Mouse (Mus musculus) stomach, embryonic 14.5 days (tissue): ENCODE measurements around the gene Mrpl20. TPM values are rescaled to one million over a fixed set of nuclear protein-coding genes. Genes with fewer than 3 reads are reported as not detected.
A peak's percentile ranks its signal among the peaks of the same experiment; 100 is the strongest.

Experiments used
- ATAC-seq: fragments of 200-750 bp; cut with Nextera tagmentation; 2 replicates; pipeline ENCODE4 v1.8.0; 2017; ENCODE audit warnings: low read depth, moderate TSS enrichment; ENCODE audit not compliant: insufficient number of reproducible peaks, insufficient read depth, low FRiP score
- H3K27ac ChIP-seq: fragments of 300-500 bp; sonication (generic); 2 replicates; pipeline ENCODE4 v1.5.1; 2014; ENCODE audit warnings: mild to moderate bottlenecking, low read length, moderate library complexity, mixed read lengths
- H3K27me3 ChIP-seq: fragments of 300-500 bp; sonication (generic); 2 replicates; pipeline ENCODE4 v1.6.1; 2014; ENCODE audit warnings: low read length, control low read depth, mixed read lengths; ENCODE audit not compliant: control insufficient read depth, insufficient read depth
- H3K36me3 ChIP-seq: fragments of 300-500 bp; sonication (generic); 2 replicates; pipeline ENCODE4 v1.6.1; 2014; ENCODE audit warnings: mild to moderate bottlenecking, control low read depth, low read length, moderate library complexity, mixed read lengths; ENCODE audit not compliant: control insufficient read depth, insufficient read depth
- H3K4me1 ChIP-seq: fragments of 300-500 bp; sonication (generic); 2 replicates; pipeline ENCODE4 v1.6.1; 2014; ENCODE audit warnings: low read length, control low read depth, mixed read lengths; ENCODE audit not compliant: control insufficient read depth, insufficient read depth
- H3K4me2 ChIP-seq: fragments of 300-500 bp; sonication (generic); replicated peaks from 2 replicates; pipeline ENCODE4 v1.6.1; 2014; ENCODE audit warnings: low read depth, low read length, control low read depth
- H3K4me3 ChIP-seq: fragments of 300-500 bp; sonication (generic); 2 replicates; pipeline ENCODE4 v1.5.1; 2014; ENCODE audit warnings: low read depth, low read length, control low read depth
- H3K9ac ChIP-seq: fragments of 300-500 bp; sonication (generic); replicated peaks from 2 replicates; pipeline ENCODE4 v1.6.1; 2014; ENCODE audit warnings: low read depth, mild to moderate bottlenecking, control low read depth, low read length, moderate library complexity, mixed read lengths
- H3K9me3 ChIP-seq: fragments of 300-500 bp; sonication (generic); 2 replicates; pipeline ENCODE4 v1.6.1; 2016; ENCODE audit warnings: low read depth, low read length, control low read depth; ENCODE audit not compliant: control insufficient read depth
- WGBS: fragments of 180-500 bp; shearing (Covaris S2); extraction: QIAGEN DNeasy Blood & Tissue Kit; methylation state at CpG from one replicate; pipeline ENCODE4 v1.1.7; 2014; 5-methylcytosine and 5-hydroxymethylcytosine counted together
- polyA plus RNA-seq: library from polyadenylated mRNA; unstranded; fragments of >200 nt; fragmentation: Nextera tagmentation; extraction: Ambion mirVana; gene quantifications from 2 replicates; pipeline ENCODE4 v1.2.1, GENCODE M21; 2014

Gene Mrpl20
- polyA plus RNA-seq, 1 experiment from 2014 or later, result 209 TPM

DNA sequence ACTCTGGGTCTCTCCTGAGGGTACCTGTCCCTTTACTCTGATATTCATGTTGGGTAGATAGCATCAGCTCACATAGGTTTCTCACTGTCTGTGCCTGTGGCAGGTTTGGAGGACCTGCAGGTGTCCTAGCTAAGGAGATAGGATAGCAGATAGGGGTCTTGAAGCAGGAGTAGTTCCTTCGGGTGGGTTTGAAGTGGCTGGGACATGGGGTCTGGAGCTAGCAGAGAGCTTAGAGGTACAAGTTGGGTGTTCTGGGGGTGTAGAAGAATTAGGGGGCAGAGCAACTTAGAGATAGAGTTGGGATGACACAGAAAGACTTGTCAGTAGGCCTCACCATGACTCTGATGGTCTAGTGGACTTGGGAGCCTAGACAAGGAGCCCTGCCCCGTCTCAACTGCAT, 46.7 kb downstream of the Mrpl20 start:
- no peak overlapping the region for H3K4me2 ChIP-seq
- 85% methylated on average over 2 of the region's 2 CpGs for WGBS

DNA sequence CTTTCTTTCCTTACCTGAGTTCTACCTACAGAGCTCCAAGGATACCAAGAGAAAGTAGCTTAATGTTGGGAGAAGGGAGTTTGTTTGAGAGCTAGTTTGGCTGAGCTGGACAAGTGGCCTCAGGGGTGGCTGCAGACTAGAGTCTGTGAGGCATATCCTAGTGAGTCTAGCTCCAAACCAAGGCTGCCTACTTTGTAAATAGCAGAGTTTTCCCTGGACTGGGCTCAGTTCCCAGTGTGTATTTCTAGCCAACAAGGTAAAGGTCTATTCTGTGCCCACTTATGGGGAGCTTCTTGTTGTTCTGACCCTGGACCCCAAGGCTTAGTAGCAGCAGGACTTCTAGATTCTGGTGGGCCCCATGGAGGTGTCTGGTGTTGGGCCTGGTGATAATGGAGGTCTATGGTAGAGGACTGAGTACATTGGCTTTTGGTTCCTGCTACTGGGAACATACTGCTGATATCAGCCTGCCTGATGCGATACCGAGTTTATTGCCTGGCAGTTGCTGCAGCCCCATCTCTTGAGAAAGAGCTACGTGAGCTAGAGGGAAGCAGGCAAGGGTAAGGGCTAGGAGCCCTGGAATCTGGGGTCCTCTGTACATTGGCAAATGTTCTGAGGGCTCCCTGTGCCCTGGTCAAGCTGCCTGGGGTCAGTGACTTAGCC, 47.2 kb downstream of the Mrpl20 start:
- Histone ChIP-seq H3K9ac (no peak overlapping the region), H3K27me3 (no peaks in the 10 kb centered on the region), H3K4me3 (no peak overlapping the region), H3K9me3 (no peaks in the 10 kb centered on the region), H3K4me2 (no peak overlapping the region), H3K36me3 (peaks cover 9% of the 10 kb centered on the region), H3K4me1 (peaks cover 19% of the 10 kb centered on the region), H3K27ac (no peak overlapping the region)
- WGBS, result 85% methylated on average over 3 of the region's 3 CpGs
- no peak for ATAC-seq

More for the DNA sequence above, 46.7 kb downstream of the Mrpl20 start:
- Histone ChIP-seq H3K9ac (no peak overlapping the region), H3K9me3 (no peaks in the 10 kb centered on the region), H3K4me1 (peaks cover 19% of the 10 kb centered on the region), H3K27ac (no peak overlapping the region), H3K4me3 (no peak overlapping the region), H3K27me3 (no peaks in the 10 kb centered on the region), H3K36me3 (peaks cover 4% of the 10 kb centered on the region)
- ATAC-seq, result no peak

DNA sequence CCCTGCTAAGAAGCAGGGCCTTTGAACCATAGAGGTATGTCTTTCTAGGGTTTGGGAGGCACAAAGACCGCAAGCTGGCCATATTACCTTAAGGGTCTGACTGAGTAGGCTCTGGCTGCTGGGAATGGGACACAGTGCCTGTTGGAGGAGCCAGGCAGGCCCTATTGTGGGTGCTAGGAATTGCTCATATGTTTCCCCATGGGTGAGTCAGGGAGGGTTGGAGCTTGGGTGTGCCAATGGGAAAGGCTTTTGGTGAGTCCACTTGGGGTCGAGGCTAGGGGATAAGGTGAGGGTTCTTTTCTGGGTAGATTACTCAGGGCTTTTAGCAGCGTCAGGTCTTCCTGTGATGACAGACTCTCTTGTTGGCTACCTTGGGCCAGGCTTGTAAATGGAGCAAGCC, 48.7 kb downstream of the Mrpl20 start:
- H3K9me3 ChIP-seq, result no peaks in the 10 kb centered on the region
- H3K4me2 ChIP-seq, result no peak overlapping the region
- no peak overlapping the region for H3K9ac ChIP-seq
- WGBS, result 88% methylated on average over 3 of the region's 3 CpGs
- no peak overlapping the region for H3K4me3 ChIP-seq
- H3K36me3 ChIP-seq, result peaks cover 21% of the 10 kb centered on the region
- no peaks in the 10 kb centered on the region for H3K27me3 ChIP-seq
- peaks cover 19% of the 10 kb centered on the region for H3K4me1 ChIP-seq
- no peak for ATAC-seq
- no peak overlapping the region for H3K27ac ChIP-seq

GRCm38 (mm10) chr4:155851951-155852411, 49.3 kb downstream of the Mrpl20 start:
- Histone ChIP-seq H3K4me3 (no peak overlapping the region), H3K36me3 (peaks cover 21% of the 10 kb centered on the region), H3K4me1 (peaks cover 14% of the 10 kb centered on the region), H3K27ac (no peak overlapping the region), H3K4me2 (no peak overlapping the region), H3K27me3 (no peaks in the 10 kb centered on the region), H3K9ac (no peak overlapping the region), H3K9me3 (no peaks in the 10 kb centered on the region)
- WGBS, result 79% methylated on average over 2 of the region's 2 CpGs
- ATAC-seq, result no peak

DNA sequence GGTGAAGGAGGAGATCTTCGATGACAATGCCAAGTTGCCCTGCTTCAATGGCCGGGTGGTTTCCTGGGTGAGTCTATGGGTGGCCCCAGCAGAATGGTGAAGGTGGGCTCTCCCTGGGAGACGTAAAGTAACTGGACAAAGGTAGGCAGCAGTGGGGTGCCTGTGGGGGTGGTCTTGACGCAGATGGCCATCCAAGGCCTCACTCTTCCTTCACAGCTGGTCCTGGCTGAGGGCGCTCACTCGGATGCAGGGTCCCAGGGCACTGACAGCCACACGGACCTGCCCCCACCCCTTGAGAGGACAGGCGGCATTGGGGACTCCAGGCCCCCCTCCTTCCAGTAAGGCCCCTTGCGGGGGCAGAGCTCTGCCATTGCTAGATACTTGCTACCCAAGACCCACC, 50.7 kb downstream of the Mrpl20 start:
- Histone ChIP-seq H3K27ac (no peak overlapping the region), H3K36me3 (peaks cover 25% of the 10 kb centered on the region), H3K4me2 (no peak overlapping the region), H3K4me1 (peaks cover 8% of the 10 kb centered on the region), H3K9ac (no peak overlapping the region), H3K27me3 (no peaks in the 10 kb centered on the region), H3K4me3 (no peak overlapping the region), H3K9me3 (no peaks in the 10 kb centered on the region)
- ATAC-seq, result no peak
- WGBS, result 91% methylated on average over 9 of the region's 9 CpGs

DNA sequence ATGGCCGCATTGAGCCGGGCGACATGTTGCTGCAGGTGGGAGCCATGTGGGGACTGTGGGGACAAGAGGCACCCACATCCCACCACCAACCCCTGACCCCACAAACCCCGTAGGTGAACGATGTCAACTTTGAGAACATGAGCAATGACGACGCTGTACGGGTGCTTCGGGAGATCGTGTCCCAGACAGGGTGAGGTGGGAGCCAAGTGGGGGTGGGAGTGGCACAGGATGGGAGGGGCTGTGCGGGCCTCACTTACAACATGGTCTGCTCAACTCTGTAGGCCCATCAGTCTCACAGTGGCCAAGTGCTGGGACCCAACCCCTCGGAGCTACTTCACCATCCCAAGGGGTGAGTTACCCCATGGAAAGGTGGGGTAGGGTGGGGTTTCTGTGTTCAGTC, 52.3 kb downstream of the Mrpl20 start:
- no peak overlapping the region for H3K4me2 ChIP-seq
- H3K4me3 ChIP-seq, result no peak overlapping the region
- no peaks in the 10 kb centered on the region for H3K4me1 ChIP-seq
- WGBS, result 95% methylated on average over 12 of the region's 12 CpGs
- H3K27ac ChIP-seq, result no peak overlapping the region
- no peak for ATAC-seq
- H3K36me3 ChIP-seq, result peaks cover 25% of the 10 kb centered on the region
- no peaks in the 10 kb centered on the region for H3K9me3 ChIP-seq
- no peak overlapping the region for H3K9ac ChIP-seq
- H3K27me3 ChIP-seq, result no peaks in the 10 kb centered on the region

DNA sequence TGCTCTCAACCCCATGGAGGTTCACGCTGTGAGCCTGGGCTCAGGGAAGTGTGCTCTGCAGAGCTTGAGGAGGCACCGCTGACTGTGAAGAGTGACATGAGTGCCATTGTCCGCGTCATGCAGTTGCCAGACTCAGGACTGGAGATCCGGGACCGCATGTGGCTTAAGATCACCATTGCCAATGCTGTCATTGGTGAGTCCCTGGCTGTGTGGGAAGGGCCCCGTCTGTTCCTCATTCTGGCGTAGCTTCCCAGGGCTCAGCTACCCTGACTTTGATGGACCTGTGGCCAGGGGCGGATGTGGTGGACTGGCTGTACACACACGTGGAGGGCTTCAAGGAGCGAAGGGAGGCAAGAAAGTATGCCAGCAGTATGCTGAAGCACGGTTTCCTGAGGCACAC, 53.4 kb downstream of the Mrpl20 start:
- Histone ChIP-seq H3K4me2 (no peak overlapping the region), H3K9ac (no peak overlapping the region), H3K4me3 (no peak overlapping the region), H3K4me1 (no peaks in the 10 kb centered on the region), H3K36me3 (peaks cover 28% of the 10 kb centered on the region), H3K27me3 (no peaks in the 10 kb centered on the region), H3K9me3 (no peaks in the 10 kb centered on the region), H3K27ac (no peak overlapping the region)
- no peak for ATAC-seq
- 88% methylated on average over 12 of the region's 12 CpGs for WGBS

DNA sequence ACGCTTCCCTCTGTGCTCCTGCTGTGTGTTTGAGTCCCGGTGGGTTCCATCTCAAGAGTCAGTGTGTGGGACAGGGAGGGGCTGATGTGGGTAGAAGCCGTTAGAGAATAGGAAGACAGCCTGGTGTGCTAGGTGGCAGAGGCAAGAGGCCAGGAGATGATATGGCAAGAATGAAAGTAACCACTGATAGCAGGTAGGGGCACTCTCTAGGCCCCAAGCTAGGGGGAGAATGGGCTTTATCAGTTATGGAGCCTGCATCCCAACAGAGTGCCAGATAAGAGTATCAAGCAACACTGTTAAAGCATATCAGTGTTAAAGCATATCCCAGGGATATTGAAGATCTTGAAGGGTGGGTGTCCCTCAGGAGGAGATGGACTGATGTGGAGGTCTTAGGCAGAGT, 54.2 kb downstream of the Mrpl20 start:
- ATAC-seq, result no peak
- Histone ChIP-seq H3K27ac (no peak overlapping the region), H3K4me2 (no peak overlapping the region), H3K27me3 (no peaks in the 10 kb centered on the region), H3K9ac (no peak overlapping the region), H3K4me3 (no peak overlapping the region), H3K9me3 (no peaks in the 10 kb centered on the region), H3K4me1 (no peaks in the 10 kb centered on the region), H3K36me3 (peaks cover 28% of the 10 kb centered on the region)
- 86% methylated on average over 3 of the region's 3 CpGs for WGBS

- ATAC-seq, result peak; percentile 11; the same call in 1 of the 2 replicates
- Histone ChIP-seq H3K36me3 (peaks cover 24% of the 10 kb centered on the region), H3K4me3 (no peak overlapping the region), H3K27ac (no peak overlapping the region), H3K4me1 (no peaks in the 10 kb centered on the region), H3K4me2 (no peak overlapping the region), H3K9me3 (no peaks in the 10 kb centered on the region), H3K27me3 (no peaks in the 10 kb centered on the region), H3K9ac (no peak overlapping the region)
- WGBS, result 15% methylated on average over 13 of the region's 13 CpGs
Measured at GRCm38 (mm10) chr4:155859318-155859717, 56.6 kb downstream of the Mrpl20 start.
